Mouse (Mus musculus): Measurements from ENCODE around the gene Tfap2a. TPM values are rescaled to one million over a fixed set of nuclear protein-coding genes. Genes with fewer than 3 reads are reported as not detected.
A peak's percentile ranks its signal among the peaks of the same experiment; 100 is the strongest.

The Tfap2a gene
- polyA plus RNA-seq, 1 experiment from 2014 or later, result 2.0 TPM

DNA sequence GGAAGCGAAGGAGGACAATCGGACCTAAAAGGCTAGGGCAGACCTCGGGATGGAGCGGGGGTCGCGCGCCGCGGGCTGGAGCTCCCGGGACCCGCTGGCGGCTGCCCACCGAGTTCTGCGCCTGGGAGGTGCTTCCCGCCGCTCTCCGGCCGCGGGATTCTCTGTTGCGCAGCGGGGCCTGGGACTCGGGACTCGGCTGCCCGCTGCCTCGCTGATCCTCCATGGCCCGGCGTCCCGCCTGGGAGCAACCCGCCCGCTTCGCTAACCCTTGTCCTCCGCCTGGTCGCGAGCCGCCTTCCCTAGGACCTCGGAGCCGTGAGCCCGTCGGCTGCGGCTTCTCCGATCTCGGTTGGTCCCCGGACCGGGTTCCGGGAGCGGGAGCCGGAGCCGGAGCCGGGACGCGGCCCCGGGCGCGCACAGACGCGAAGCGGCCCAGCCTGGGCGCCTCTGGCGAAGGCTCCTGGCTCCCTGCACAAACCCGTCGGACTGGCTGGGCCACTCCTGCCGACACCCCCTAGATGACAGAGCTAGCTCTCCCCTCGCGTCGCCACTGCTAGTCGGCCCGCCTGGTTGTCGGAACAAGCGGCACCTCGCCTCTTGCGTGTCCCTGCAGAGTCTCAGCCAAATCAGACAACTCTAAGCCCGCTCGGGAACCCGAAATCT, 6.9 kb downstream of the Tfap2a start:
- peak overlapping the region; percentile 49; the same call in 1 of the 2 replicates for H3K9ac ChIP-seq
- H3K27ac ChIP-seq, result peak overlapping the region; percentile 69
- H3K4me2 ChIP-seq, result peak overlapping the region; percentile 70
- H3K9me3 ChIP-seq, result no peaks in the 10 kb centered on the region
- no peaks in the 10 kb centered on the region for H3K36me3 ChIP-seq (replicated peaks)
- H3K4me1 ChIP-seq, result peaks cover 29% of the 10 kb centered on the region
- H3K27me3 ChIP-seq, result peaks cover 90% of the 10 kb centered on the region
- peak overlapping the region; percentile 45 for H3K4me3 ChIP-seq (replicated peaks)
- under 1% methylated on average over 61 of the region's 74 CpGs for WGBS
- ATAC-seq (ENCODE audit: low FRiP score), result peak; percentile 50

DNA sequence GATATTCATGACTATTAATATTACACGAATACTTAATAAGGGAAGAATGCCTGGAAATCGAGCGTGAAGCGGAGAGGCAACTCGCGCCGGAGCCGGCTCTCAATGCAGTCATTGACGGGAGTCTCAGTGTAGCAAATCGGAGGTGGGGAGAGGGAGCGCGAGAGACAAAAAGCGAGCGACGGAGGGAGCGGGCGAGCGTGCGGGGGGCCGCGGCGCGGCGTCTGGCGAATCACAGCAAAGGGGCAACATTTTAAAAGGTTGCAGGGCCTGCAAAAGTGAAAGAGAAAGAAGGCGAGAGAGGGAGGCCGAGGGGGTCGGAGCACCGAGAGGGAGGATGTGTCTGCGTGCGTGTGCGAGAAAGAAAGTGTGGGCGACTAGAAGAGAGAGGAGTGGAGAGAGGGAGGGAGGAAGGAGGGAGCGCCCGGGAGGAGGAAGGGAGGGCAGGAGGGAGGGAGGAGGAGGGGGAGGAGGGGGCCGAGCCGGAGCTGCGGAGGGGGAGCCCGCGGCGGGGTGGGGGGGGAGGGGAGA, 7.5 kb downstream of the Tfap2a start:
- Histone ChIP-seq H3K27ac (peak overlapping the region; percentile 69), H3K9me3 (no peaks in the 10 kb centered on the region), H3K4me3 (replicated peaks) (peak overlapping the region; percentile 45), H3K36me3 (replicated peaks) (no peaks in the 10 kb centered on the region), H3K4me2 (peak overlapping the region; percentile 70), H3K9ac (peak overlapping the region; percentile 49; the same call in 1 of the 2 replicates), H3K27me3 (peaks cover 88% of the 10 kb centered on the region), H3K4me1 (peaks cover 29% of the 10 kb centered on the region)
- peak; percentile 45 for ATAC-seq (ENCODE audit: low FRiP score)
- WGBS, result 1% methylated on average over 38 of the region's 41 CpGs

DNA sequence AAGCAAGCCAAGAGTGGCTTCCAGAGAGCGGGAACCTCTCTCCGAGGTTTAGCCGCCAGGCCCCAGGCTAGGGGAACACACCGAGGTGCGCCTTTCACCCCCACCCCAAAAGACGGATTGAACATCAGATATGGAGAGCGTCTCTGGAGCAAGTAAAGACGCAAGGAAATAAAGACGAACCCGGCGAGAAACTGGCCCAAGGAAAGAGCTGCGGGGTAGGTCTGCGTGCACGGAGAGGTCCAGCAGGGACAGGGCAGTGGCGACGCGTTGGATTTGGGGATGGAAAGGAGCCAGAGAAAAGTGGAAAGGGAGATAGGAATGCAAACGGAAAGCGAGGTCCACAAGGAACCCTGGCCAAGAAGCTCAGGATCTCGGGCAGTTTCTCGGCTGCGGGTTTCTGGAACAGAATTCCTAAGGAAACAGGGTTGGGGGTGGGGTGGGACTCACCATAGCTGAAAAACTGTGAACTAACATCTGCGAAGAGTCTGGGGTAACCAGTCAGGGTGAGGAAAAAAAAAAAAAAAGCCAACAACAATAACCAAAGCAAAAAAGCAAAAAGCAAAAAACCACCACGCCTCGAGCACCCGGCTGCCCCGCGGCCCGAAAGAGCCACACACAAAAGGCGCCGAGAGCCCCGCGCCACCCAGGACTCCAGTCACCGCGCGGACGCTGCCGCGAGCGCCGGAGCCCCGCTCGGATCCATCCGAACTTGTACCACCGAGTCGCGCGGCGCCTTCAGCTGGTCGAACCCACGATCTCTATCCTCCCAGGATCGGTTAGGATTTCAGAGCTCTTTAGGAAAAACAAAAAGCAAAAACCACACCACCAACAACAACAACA, 8.4 kb downstream of the Tfap2a start:
- no peaks in the 10 kb centered on the region for H3K9me3 ChIP-seq
- no peak for ATAC-seq (ENCODE audit: low FRiP score)
- H3K9ac ChIP-seq, result no peak overlapping the region
- H3K4me3 ChIP-seq (replicated peaks), result peak overlapping the region; percentile 45
- no peaks in the 10 kb centered on the region for H3K36me3 ChIP-seq (replicated peaks)
- H3K27me3 ChIP-seq, result peaks cover 88% of the 10 kb centered on the region
- H3K27ac ChIP-seq, result 0 out of 2 replicates have a peak overlapping the region, but pooled peaks have one; percentile 10
- peak overlapping the region; percentile 70 for H3K4me2 ChIP-seq
- WGBS, result under 1% methylated on average over 52 of the region's 52 CpGs
- peaks cover 29% of the 10 kb centered on the region for H3K4me1 ChIP-seq

DNA sequence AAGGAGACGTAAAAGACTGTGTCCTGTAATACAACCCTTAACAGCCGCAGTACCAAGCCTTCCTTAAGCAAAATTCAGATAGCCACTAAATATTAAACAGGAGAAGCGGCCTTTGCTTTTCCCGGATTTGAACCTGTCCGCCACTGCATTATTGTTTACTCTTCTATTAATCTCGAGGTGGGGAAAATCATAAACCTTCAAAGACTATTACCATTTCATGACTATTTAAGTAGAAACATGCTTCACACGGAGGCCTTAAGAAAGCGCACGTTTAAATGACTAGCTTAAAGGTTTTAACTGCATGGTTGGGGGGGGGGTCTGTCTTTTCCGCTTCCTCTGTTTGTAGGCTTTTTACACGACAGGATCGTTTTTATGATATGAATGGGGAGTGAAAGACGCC, 9.1 kb downstream of the Tfap2a start:
- Histone ChIP-seq H3K36me3 (replicated peaks) (no peaks in the 10 kb centered on the region), H3K27ac (0 out of 2 replicates have a peak overlapping the region, but pooled peaks have one; percentile 10), H3K27me3 (peaks cover 86% of the 10 kb centered on the region), H3K9ac (no peak overlapping the region), H3K4me3 (replicated peaks) (peak overlapping the region; percentile 45), H3K4me2 (peak overlapping the region; percentile 70; the same call in 1 of the 2 replicates), H3K9me3 (no peaks in the 10 kb centered on the region), H3K4me1 (peaks cover 23% of the 10 kb centered on the region)
- WGBS, result under 1% methylated on average over 13 of the region's 13 CpGs
- no peak for ATAC-seq (ENCODE audit: low FRiP score)

DNA sequence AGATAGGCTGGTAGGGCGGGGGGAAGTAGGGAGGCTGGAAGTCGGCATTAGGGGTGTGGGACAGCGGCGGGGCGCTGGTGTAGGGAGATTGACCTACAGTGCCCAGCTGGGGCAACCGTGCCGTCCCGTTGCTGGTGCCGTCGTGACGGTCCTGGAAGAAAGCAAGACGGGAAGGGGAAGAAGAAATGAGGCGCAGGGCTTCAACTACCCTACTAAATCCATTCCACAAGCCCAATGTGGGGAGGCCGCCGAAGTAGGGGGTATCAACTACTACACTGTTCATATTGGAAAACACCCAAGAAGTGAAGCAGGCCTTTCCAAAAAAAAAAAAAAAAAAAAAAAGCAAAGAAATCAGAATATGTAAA, 9.6 kb downstream of the Tfap2a start:
- no peaks in the 10 kb centered on the region for H3K9me3 ChIP-seq
- H3K4me3 ChIP-seq (replicated peaks), result peak overlapping the region; percentile 28
- no peak for ATAC-seq (ENCODE audit: low FRiP score)
- peaks cover 86% of the 10 kb centered on the region for H3K27me3 ChIP-seq
- peak overlapping the region; percentile 27 for H3K4me2 ChIP-seq
- H3K27ac ChIP-seq, result no peak overlapping the region
- H3K36me3 ChIP-seq (replicated peaks), result no peaks in the 10 kb centered on the region
- peaks cover 21% of the 10 kb centered on the region for H3K4me1 ChIP-seq
- H3K9ac ChIP-seq, result no peak overlapping the region
- under 1% methylated on average over 15 of the region's 15 CpGs for WGBS

DNA sequence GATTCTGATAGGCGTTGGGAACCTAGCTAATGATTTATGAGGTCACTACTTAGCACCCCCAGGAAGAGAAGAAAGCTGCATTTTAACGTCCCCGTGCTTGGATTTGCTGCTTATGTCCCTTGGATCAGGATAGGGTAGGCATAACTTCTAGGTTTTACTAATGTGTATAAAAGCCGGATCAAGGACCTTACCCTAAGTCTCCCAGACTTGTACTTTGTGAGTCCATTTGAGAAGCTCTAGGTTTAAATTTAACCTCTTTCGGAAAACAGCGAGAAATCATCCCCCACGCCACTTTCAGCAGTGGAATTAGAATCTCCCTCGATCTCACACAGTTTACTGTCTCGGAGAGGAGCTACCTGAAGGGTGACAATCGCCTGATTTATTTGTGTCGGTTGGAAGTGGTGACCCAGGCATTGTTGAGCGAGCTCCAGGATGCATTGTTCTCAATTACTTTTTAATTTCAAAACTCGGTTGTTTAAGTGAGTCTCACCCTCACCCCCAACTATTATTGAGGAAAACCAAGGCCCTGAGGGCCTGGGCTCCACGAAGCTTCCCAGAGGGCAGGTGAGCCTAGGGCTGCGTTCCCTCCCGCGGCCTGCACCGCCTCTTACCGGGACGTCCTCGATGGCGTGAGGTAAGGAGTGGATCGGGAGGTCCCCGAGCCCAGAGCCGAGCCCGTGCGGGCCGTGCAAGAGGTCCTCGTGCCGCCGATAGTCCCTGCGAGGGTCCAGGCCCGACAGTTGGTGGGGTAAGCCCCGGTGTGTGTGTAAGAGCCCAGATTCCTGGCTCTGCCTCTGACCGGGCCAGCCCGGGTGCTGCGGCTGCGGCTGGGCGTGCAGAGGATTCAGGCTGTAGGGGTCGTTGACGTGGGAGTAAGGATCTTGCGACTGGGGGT, 10.2 kb downstream of the Tfap2a start:
- ATAC-seq (ENCODE audit: low FRiP score), result no peak
- peak overlapping the region; percentile 27 for H3K4me2 ChIP-seq
- WGBS, result 1% methylated on average over 42 of the region's 42 CpGs
- no peaks in the 10 kb centered on the region for H3K9me3 ChIP-seq
- H3K9ac ChIP-seq, result no peak overlapping the region
- H3K27ac ChIP-seq, result no peak overlapping the region
- peak overlapping the region; percentile 28 for H3K4me3 ChIP-seq (replicated peaks)
- H3K4me1 ChIP-seq, result peaks cover 24% of the 10 kb centered on the region
- peaks cover 85% of the 10 kb centered on the region for H3K27me3 ChIP-seq
- no peaks in the 10 kb centered on the region for H3K36me3 ChIP-seq (replicated peaks)

DNA sequence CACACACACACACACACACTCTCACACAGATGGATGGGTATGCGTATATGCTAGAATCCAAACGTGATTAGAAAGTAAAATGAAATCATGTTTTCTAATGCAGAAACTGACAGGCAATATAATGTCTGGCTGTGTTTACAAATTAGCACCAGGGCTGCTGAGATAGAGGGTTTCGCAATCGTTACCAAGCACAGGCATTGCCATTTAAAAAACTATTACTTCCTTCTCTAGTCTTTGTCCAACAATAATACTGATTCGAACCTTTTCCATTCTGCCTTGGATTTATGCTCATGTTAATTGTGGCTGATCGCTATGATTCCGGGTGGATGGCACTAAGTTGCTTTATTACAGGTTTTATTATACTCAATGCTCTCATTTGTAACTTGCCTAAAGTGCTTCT, 12.3 kb downstream of the Tfap2a start:
- H3K36me3 ChIP-seq (replicated peaks), result no peaks in the 10 kb centered on the region
- peaks cover 76% of the 10 kb centered on the region for H3K27me3 ChIP-seq
- H3K27ac ChIP-seq, result no peak overlapping the region
- no peak overlapping the region for H3K9ac ChIP-seq
- ATAC-seq (ENCODE audit: low FRiP score), result no peak
- H3K4me1 ChIP-seq, result peaks cover 18% of the 10 kb centered on the region
- no peak overlapping the region for H3K4me3 ChIP-seq (replicated peaks)
- no peaks in the 10 kb centered on the region for H3K9me3 ChIP-seq
- 7% methylated on average over 7 of the region's 7 CpGs for WGBS
- no peak overlapping the region for H3K4me2 ChIP-seq

DNA sequence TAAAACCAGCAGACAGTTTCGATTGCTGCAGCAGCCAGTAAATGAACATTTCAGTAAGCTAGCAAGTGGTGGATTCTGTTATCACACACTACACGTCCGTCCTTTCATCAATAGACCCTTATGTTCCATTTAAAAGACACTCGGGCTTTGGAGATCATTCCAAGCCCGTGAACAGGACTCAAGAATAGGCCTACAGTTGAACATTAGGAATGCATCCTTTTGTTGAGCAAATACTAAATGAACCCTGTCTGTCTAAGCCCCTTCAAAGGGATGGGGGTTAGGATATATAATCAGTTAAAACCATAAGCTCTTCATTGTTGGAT, 14.6 kb downstream of the Tfap2a start:
- H3K9ac ChIP-seq, result no peak overlapping the region
- H3K4me3 ChIP-seq (replicated peaks), result peak overlapping the region; percentile 56
- H3K4me2 ChIP-seq, result peak overlapping the region; percentile 79
- no peak for ATAC-seq (ENCODE audit: low FRiP score)
- no peak overlapping the region for H3K27ac ChIP-seq
- H3K27me3 ChIP-seq, result peaks cover 80% of the 10 kb centered on the region
- H3K36me3 ChIP-seq (replicated peaks), result no peaks in the 10 kb centered on the region
- WGBS, result 4% methylated on average over 5 of the region's 5 CpGs
- peaks cover 11% of the 10 kb centered on the region; the same call in 1 of the 2 replicates for H3K4me1 ChIP-seq
- H3K9me3 ChIP-seq, result no peaks in the 10 kb centered on the region

DNA sequence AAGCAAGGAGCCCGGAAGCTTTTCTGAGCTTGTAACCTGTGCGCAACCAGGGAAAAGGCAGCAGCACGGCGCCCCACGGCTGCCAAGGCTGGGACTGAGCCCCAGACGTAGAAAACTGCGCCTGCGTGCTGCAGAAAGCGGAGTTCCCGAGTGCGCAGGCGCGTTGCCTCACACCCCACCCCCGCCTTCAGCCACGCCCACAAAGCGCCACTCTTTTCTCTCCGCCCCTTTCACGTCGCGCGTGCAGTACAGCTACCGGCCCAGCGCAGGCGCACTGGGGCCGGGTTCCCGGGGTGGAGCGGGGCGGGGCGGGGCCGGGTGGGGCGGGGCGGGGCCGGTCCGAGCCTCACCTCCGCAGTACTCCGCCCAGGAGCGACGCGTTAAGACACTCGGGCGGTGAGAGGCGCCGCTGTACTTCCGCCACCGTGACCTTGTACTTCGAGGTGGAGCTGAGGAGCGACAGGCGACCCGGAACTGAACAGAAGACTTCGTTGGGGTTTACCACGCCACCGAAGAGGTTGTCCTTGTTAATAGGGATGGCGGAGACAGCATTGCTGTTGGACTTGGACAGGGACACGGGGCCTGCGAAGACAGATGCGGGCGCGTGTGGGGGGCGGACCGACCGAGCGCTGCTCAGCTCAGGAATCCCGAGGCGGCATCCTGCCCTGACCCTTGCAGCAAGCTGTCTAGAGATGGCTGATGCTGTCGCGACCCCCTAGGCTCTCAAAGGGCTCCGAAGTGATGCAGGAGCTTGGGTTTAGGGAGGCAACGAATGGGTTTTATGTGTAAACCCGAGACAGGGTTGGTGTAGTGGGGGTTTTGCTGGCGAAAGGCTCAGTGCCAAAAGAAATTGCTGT, 15.2 kb downstream of the Tfap2a start:
- whole genome bisulfite sequencing, result under 1% methylated on average over 67 of the region's 70 CpGs
- Histone ChIP-seq H3K27ac (peak overlapping the region; percentile 31; the same call in 1 of the 2 replicates), H3K4me3 (replicated peaks) (peak overlapping the region; percentile 56), H3K9ac (peak overlapping the region; percentile 40), H3K9me3 (no peaks in the 10 kb centered on the region), H3K27me3 (peaks cover 80% of the 10 kb centered on the region), H3K4me1 (peaks cover 11% of the 10 kb centered on the region; the same call in 1 of the 2 replicates), H3K36me3 (replicated peaks) (no peaks in the 10 kb centered on the region), H3K4me2 (peak overlapping the region; percentile 79)
- peak; percentile 96 for ATAC-seq (ENCODE audit: low FRiP score)

DNA sequence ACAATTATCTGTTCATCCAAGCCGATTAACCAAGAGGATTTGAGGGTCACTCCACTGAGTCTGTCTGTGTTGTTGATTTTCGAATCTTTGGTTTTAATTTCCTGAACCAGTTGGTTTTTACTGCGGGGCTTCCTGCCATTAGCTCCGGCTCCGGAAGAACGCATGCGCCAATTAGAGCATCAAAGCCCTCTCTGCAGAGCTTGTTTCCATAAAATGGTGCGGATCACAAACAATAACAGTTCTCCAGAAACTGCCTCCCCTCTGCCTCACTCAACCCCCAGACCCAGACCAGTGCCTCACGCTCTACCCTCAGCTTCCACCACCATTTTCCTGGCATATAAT, 18.5 kb downstream of the Tfap2a start:
- 21% methylated on average over 9 of the region's 9 CpGs for WGBS
- peaks cover 79% of the 10 kb centered on the region for H3K27me3 ChIP-seq
- no peak overlapping the region for H3K27ac ChIP-seq
- H3K9me3 ChIP-seq, result no peaks in the 10 kb centered on the region
- H3K4me1 ChIP-seq, result peaks cover 17% of the 10 kb centered on the region
- ATAC-seq (ENCODE audit: low FRiP score), result no peak
- no peak overlapping the region for H3K4me3 ChIP-seq (replicated peaks)
- no peak overlapping the region for H3K4me2 ChIP-seq
- no peak overlapping the region for H3K9ac ChIP-seq
- no peaks in the 10 kb centered on the region for H3K36me3 ChIP-seq (replicated peaks)

DNA sequence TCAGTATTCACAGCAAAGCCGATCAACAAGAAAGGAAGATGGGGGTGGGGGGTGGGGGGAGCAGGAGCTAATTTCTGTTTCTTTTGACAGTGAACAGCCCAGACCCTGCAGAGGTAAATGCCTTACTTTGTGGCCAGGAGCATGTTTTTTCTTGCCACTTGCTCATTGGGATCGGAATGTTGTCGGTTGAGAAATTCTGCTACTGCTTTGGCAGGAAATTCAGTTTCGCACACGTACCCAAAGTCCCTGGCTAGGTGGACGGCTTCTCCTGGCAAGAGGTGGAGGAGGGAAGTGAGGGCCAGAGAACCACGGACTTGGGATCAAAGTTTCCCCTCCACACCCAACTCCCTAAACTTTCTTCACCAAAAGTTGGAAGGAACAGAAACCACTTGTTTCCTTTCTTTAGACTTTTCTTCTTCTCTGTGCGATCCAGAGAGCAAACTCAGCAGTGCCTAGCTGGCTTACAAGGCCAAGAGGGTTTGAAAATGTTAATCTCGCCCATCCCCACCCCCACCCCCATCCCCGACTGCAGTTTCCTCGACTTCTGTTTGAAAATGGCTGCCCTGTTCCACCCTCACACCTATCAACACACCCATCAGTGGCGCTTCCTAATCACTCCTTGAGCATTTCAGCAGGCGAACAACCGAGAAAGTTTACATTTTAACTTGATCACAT, 19.0 kb downstream of the Tfap2a start:
- ATAC-seq (ENCODE audit: low FRiP score), result no peak
- Histone ChIP-seq H3K4me3 (replicated peaks) (no peak overlapping the region), H3K9ac (no peak overlapping the region), H3K27me3 (peaks cover 81% of the 10 kb centered on the region), H3K9me3 (no peaks in the 10 kb centered on the region), H3K4me2 (no peak overlapping the region), H3K4me1 (peaks cover 17% of the 10 kb centered on the region), H3K27ac (no peak overlapping the region), H3K36me3 (replicated peaks) (no peaks in the 10 kb centered on the region)
- 21% methylated on average over 14 of the region's 14 CpGs for WGBS
